In genomic region chr6:9234802-9235201, GRCm38 (mm10) we compare ENCODE assay signal across 10 mouse cellular contexts.
DNase-seq lines count a peak whose midpoint lies in the region; ATAC-seq and TF ChIP-seq lines count a peak whose summit lies in the region.
"Had no signal": no experiment of that assay in that cellular context is flagged by ENCODE, and none has a peak within 500 bp of the region (broad histone marks: within the 10 kb centered on the region; RNA-seq: fewer than 3 reads in every experiment).

No protein-coding gene starts in this region.

- no peak for TF ChIP-seq POLR2A in lung, adult 2 months (IDR thresholded peaks at IDR 0.05; ENCODE audit: borderline replicate concordance, extremely low read depth, low read depth, low read length)

- ATAC-seq in forebrain, embryonic 14.5 days = no peak
- no peak for ATAC-seq in erythroblast, adult 5-6 weeks (replicated peaks; ENCODE audit: low FRiP score, poor library complexity, severe bottlenecking)

- H3K27me3 ChIP-seq in forebrain, embryonic 14.5 days (replicated peaks; ENCODE audit: control insufficient read depth, insufficient read depth, low read length) = no peaks in the 10 kb centered on the region
- H3K27me3 ChIP-seq in forebrain, embryonic 10.5 days (ENCODE audit: poor library complexity, severe bottlenecking) = no peaks in the 10 kb centered on the region
- H3K27me3 ChIP-seq: neural tube, embryonic 13.5 days had no signal

- TF ChIP-seq CTCF in lung, adult 2 months (IDR thresholded peaks at IDR 0.05; ENCODE audit: insufficient read depth, low read length) = no peak

- H3K4me2 ChIP-seq in forebrain, embryonic 14.5 days (ENCODE audit: low read length) = no peak overlapping the region
- H3K4me2 ChIP-seq: neural tube, embryonic 13.5 days had no signal

- no peaks in the 10 kb centered on the region for H3K4me1 ChIP-seq in forebrain, embryonic 14.5 days (ENCODE audit: control insufficient read depth, insufficient read depth, low read length)
- no peaks in the 10 kb centered on the region for H3K4me1 ChIP-seq in forebrain, embryonic 10.5 days
- no peaks in the 10 kb centered on the region for H3K4me1 ChIP-seq in lung, adult 2 months (ENCODE audit: control insufficient read depth, insufficient read depth, low read length)
- H3K4me1 ChIP-seq: neural tube, embryonic 13.5 days had no signal

- H3K36me3 ChIP-seq in forebrain, embryonic 14.5 days (ENCODE audit: control insufficient read depth, insufficient read depth, low read length) = no peaks in the 10 kb centered on the region
- no peaks in the 10 kb centered on the region for H3K36me3 ChIP-seq in forebrain, embryonic 10.5 days (replicated peaks)
- H3K36me3 ChIP-seq: G1E; neural tube, embryonic 13.5 days had no signal

- intact Hi-C loops in gastrocnemius, postnatal 36 days (cut with DNase I) = no loop called here

- H3K9ac ChIP-seq in forebrain, embryonic 14.5 days (ENCODE audit: low read length) = no peak overlapping the region
- H3K9ac ChIP-seq: neural tube, embryonic 13.5 days had no signal

- H3K27ac ChIP-seq in forebrain, embryonic 14.5 days (ENCODE audit: low read depth, low read length) = no peak overlapping the region
- H3K27ac ChIP-seq in forebrain, embryonic 10.5 days = no peak overlapping the region
- H3K27ac ChIP-seq: neural tube, embryonic 13.5 days had no signal

- H3K4me3 ChIP-seq in forebrain, embryonic 14.5 days (ENCODE audit: low read depth, low read length) = no peak overlapping the region
- no peak overlapping the region for H3K4me3 ChIP-seq in forebrain, embryonic 10.5 days
- H3K4me3 ChIP-seq in lung, adult 2 months (replicated peaks; ENCODE audit: extremely low read depth, low read depth, low read length) = no peak overlapping the region
- H3K4me3 ChIP-seq: neural tube, embryonic 13.5 days had no signal

- no peaks in the 10 kb centered on the region for H3K9me3 ChIP-seq in forebrain, embryonic 14.5 days (replicated peaks; ENCODE audit: control insufficient read depth, low read length)
- no peaks in the 10 kb centered on the region for H3K9me3 ChIP-seq in forebrain, embryonic 10.5 days
- H3K9me3 ChIP-seq: G1E; neural tube, embryonic 13.5 days had no signal

- DNase-seq in forebrain, embryonic 14.5 days (ENCODE audit: low spot score) = peak; percentile 55
- DNase-seq in forebrain, embryonic 10.5 days (ENCODE audit: extremely low spot score, low spot score) = no peak
- DNase-seq in lung, postnatal 36 days = peak; percentile 3
- DNase-seq in lung, adult 2 months = no peak
- DNase-seq in brain, adult 2 months (ENCODE audit: low read depth, low spot score) = peak; percentile 53
- DNase-seq in layer of hippocampus, postnatal 10 days (ENCODE audit: low spot score in 2 of 2) = peak; percentile 6 to 28
- DNase-seq in gastrocnemius, postnatal 36 days = no peak

Comparison
In these comparisons a context has a peak if more than half of its experiments do, and no peak if none do; other contexts are left out.
1. DNase-seq: peak in forebrain, embryonic 14.5 days (single experiment), lung, postnatal 36 days (single experiment), brain, adult 2 months (single experiment) and layer of hippocampus, postnatal 10 days (2 of 2); none in forebrain, embryonic 10.5 days (single experiment), lung, adult 2 months (single experiment) and gastrocnemius, postnatal 36 days (0 of 2).